Mouse (Mus musculus) liver, adult 2 months (tissue): Measurements from ENCODE around the gene Elmo2.

Experiments used
- CTCF ChIP-seq: fragments of 200-500 bp; IDR thresholded peaks from 2 replicates; pipeline ENCODE4 v1.5.1; 2011; ENCODE audit warnings: low read depth, low read length, control low read depth
- POLR2A ChIP-seq: fragments of 200-500 bp; IDR thresholded peaks from 2 replicates; pipeline ENCODE4 v1.6.1; 2011; ENCODE audit warnings: low read length, control low read depth; ENCODE audit not compliant: insufficient read depth; ENCODE audit errors: extremely low read depth

- TF ChIP-seq POLR2A (no peak), CTCF (no peak)
Measured at GRCm38 (mm10) chr2:165252801-165253200, 73.5 kb downstream of the Elmo2 start.
